Mouse (Mus musculus) heart, embryonic 15.5 days (tissue): ENCODE measurements around the gene Mia2. TPM values are rescaled to one million over a fixed set of nuclear protein-coding genes. Genes with fewer than 3 reads are reported as not detected.
A peak's percentile ranks its signal among the peaks of the same experiment; 100 is the strongest.

Source experiments
- ATAC-seq: fragments of 200-750 bp; cut with Nextera tagmentation; replicated peaks from 2 replicates; pipeline ENCODE4 v1.8.0; 2017; ENCODE audit warnings: low read depth, moderate TSS enrichment; ENCODE audit not compliant: insufficient number of reproducible peaks, insufficient read depth, low FRiP score
- H3K27ac ChIP-seq: fragments of 300-500 bp; sonication (generic); 2 replicates; pipeline ENCODE4 v1.5.1; 2015; ENCODE audit warnings: mild to moderate bottlenecking, inconsistent platforms
- H3K27me3 ChIP-seq: fragments of 300-500 bp; sonication (generic); 2 replicates; pipeline ENCODE4 v1.6.1; 2015; ENCODE audit warnings: inconsistent platforms
- H3K36me3 ChIP-seq: fragments of 300-500 bp; sonication (generic); 2 replicates; pipeline ENCODE4 v1.6.1; 2015; ENCODE audit warnings: mild to moderate bottlenecking, inconsistent platforms
- H3K4me1 ChIP-seq: fragments of 300-500 bp; sonication (generic); replicated peaks from 2 replicates; pipeline ENCODE4 v1.6.1; 2015; ENCODE audit warnings: inconsistent platforms
- H3K4me2 ChIP-seq: fragments of 300-500 bp; sonication (generic); 2 replicates; pipeline ENCODE4 v1.6.1; 2015; ENCODE audit warnings: inconsistent platforms, mild to moderate bottlenecking, moderate library complexity
- H3K4me3 ChIP-seq: fragments of 300-500 bp; sonication (generic); 2 replicates; pipeline ENCODE4 v1.5.1; 2015; ENCODE audit warnings: mild to moderate bottlenecking, inconsistent platforms
- H3K9ac ChIP-seq: fragments of 300-500 bp; sonication (generic); 2 replicates; pipeline ENCODE4 v1.6.1; 2015; ENCODE audit warnings: mild to moderate bottlenecking, inconsistent platforms
- H3K9me3 ChIP-seq: fragments of 300-500 bp; sonication (generic); replicated peaks from 2 replicates; pipeline ENCODE4 v1.6.1; 2016; ENCODE audit warnings: inconsistent platforms
- WGBS: fragments of 180-500 bp; shearing (Covaris S2); methylation state at CpG from one replicate; pipeline ENCODE4 v1.1.7; 2015; ENCODE audit warnings: mixed read lengths; 5-methylcytosine and 5-hydroxymethylcytosine counted together
- polyA plus RNA-seq: library from polyadenylated mRNA; unstranded; fragments of >200 nt; fragmentation: Nextera tagmentation; extraction: Ambion mirVana; gene quantifications from 2 replicates; pipeline ENCODE4 v1.2.1, GENCODE M21; 2015

The Mia2 gene
- polyA plus RNA-seq, 1 experiment from 2014 or later: 39.6 TPM

- Histone ChIP-seq H3K4me3 (peak overlapping the region; percentile 99), H3K4me1 (peaks cover 22% of the 10 kb centered on the region), H3K4me2 (peak overlapping the region; percentile 79; the same call in 1 of the 2 replicates), H3K27me3 (no peaks in the 10 kb centered on the region), H3K9me3 (no peaks in the 10 kb centered on the region), H3K9ac (no peak overlapping the region), H3K36me3 (peaks cover 3% of the 10 kb centered on the region; the same call in 1 of the 2 replicates), H3K27ac (no peak overlapping the region)
- ATAC-seq: no peak
- 79% methylated on average over 7 of the region's 7 CpGs for WGBS
These were observed 37.3 kb downstream of the Mia2 start for GRCm38 (mm10) chr12:59132940-59133339.

- H3K27ac ChIP-seq: no peak overlapping the region
- H3K9me3 ChIP-seq: no peaks in the 10 kb centered on the region
- H3K4me3 ChIP-seq: peak overlapping the region; percentile 99; the same call in 1 of the 2 replicates
- H3K4me1 ChIP-seq: peaks cover 22% of the 10 kb centered on the region
- no peaks in the 10 kb centered on the region for H3K27me3 ChIP-seq
- 81% methylated on average over 10 of the region's 10 CpGs for WGBS
- peak overlapping the region; percentile 79; the same call in 1 of the 2 replicates for H3K4me2 ChIP-seq
- peaks cover 6% of the 10 kb centered on the region; the same call in 1 of the 2 replicates for H3K36me3 ChIP-seq
- H3K9ac ChIP-seq: no peak overlapping the region
- ATAC-seq: no peak
These were observed 37.9 kb downstream of the Mia2 start for GRCm38 (mm10) chr12:59133437-59133999.

- Histone ChIP-seq H3K4me1 (peaks cover 22% of the 10 kb centered on the region), H3K27ac (no peak overlapping the region), H3K9ac (no peak overlapping the region), H3K36me3 (peaks cover 20% of the 10 kb centered on the region), H3K27me3 (no peaks in the 10 kb centered on the region), H3K4me2 (no peak overlapping the region), H3K4me3 (no peak overlapping the region), H3K9me3 (no peaks in the 10 kb centered on the region)
- WGBS: 87% methylated on average over 4 of the region's 4 CpGs
- no peak for ATAC-seq
These were observed 39.5 kb downstream of the Mia2 start for GRCm38 (mm10) chr12:59135096-59135495.

- WGBS: 73% methylated on average over 13 of the region's 13 CpGs
- ATAC-seq: no peak
These were observed 40.1 kb downstream of the Mia2 start for GRCm38 (mm10) chr12:59135533-59136300.

GRCm38 (mm10) chr12:59137031-59137430 is 41.4 kb downstream of the Mia2 start:
- no peak overlapping the region for H3K27ac ChIP-seq
- H3K36me3 ChIP-seq: peaks cover 31% of the 10 kb centered on the region
- no peaks in the 10 kb centered on the region for H3K9me3 ChIP-seq
- ATAC-seq: no peak
- H3K4me2 ChIP-seq: no peak overlapping the region
- H3K27me3 ChIP-seq: no peaks in the 10 kb centered on the region
- H3K9ac ChIP-seq: no peak overlapping the region
- WGBS: 89% methylated on average over 6 of the region's 6 CpGs
- H3K4me3 ChIP-seq: no peak overlapping the region
- H3K4me1 ChIP-seq: peaks cover 20% of the 10 kb centered on the region

More at GRCm38 (mm10) chr12:59135533-59136300, 40.1 kb downstream of the Mia2 start:
- H3K4me3 ChIP-seq: no peak overlapping the region
- peaks cover 20% of the 10 kb centered on the region for H3K4me1 ChIP-seq
- H3K9ac ChIP-seq: no peak overlapping the region
- H3K9me3 ChIP-seq: no peaks in the 10 kb centered on the region
- peaks cover 23% of the 10 kb centered on the region for H3K36me3 ChIP-seq
- H3K27ac ChIP-seq: no peak overlapping the region
- H3K27me3 ChIP-seq: no peaks in the 10 kb centered on the region
- H3K4me2 ChIP-seq: no peak overlapping the region

GRCm38 (mm10) chr12:59139372-59139771 is 43.8 kb downstream of the Mia2 start:
- Histone ChIP-seq H3K36me3 (peaks cover 46% of the 10 kb centered on the region), H3K4me3 (no peak overlapping the region), H3K4me1 (0 out of 2 replicates have a peak, but pooled peaks cover 5% of the 10 kb centered on the region), H3K9me3 (no peaks in the 10 kb centered on the region), H3K27me3 (no peaks in the 10 kb centered on the region), H3K27ac (no peak overlapping the region), H3K4me2 (no peak overlapping the region), H3K9ac (no peak overlapping the region)
- no peak for ATAC-seq
- WGBS: 79% methylated on average over 2 of the region's 2 CpGs

GRCm38 (mm10) chr12:59145130-59145529 is 49.5 kb downstream of the Mia2 start:
- Histone ChIP-seq H3K9ac (no peak overlapping the region), H3K27ac (no peak overlapping the region), H3K36me3 (peaks cover 73% of the 10 kb centered on the region), H3K9me3 (no peaks in the 10 kb centered on the region), H3K4me3 (no peak overlapping the region), H3K4me2 (no peak overlapping the region), H3K27me3 (no peaks in the 10 kb centered on the region), H3K4me1 (no peaks in the 10 kb centered on the region)
- no peak for ATAC-seq

GRCm38 (mm10) chr12:59149691-59150090 is 54.1 kb downstream of the Mia2 start:
- H3K4me2 ChIP-seq: no peak overlapping the region
- no peaks in the 10 kb centered on the region for H3K9me3 ChIP-seq
- H3K9ac ChIP-seq: no peak overlapping the region
- H3K27me3 ChIP-seq: no peaks in the 10 kb centered on the region
- H3K27ac ChIP-seq: no peak overlapping the region
- no peaks in the 10 kb centered on the region for H3K4me1 ChIP-seq
- no peak for ATAC-seq
- 92% methylated on average over 4 of the region's 4 CpGs for WGBS
- H3K4me3 ChIP-seq: no peak overlapping the region
- H3K36me3 ChIP-seq: peaks cover 80% of the 10 kb centered on the region

GRCm38 (mm10) chr12:59161091-59161490 is 65.5 kb downstream of the Mia2 start:
- no peak overlapping the region for H3K27ac ChIP-seq
- H3K9ac ChIP-seq: no peak overlapping the region
- peaks cover 75% of the 10 kb centered on the region for H3K36me3 ChIP-seq
- no peak overlapping the region for H3K4me3 ChIP-seq
- H3K4me2 ChIP-seq: no peak overlapping the region
- H3K9me3 ChIP-seq: no peaks in the 10 kb centered on the region
- no peaks in the 10 kb centered on the region for H3K27me3 ChIP-seq
- no peak for ATAC-seq
- 66% methylated on average over 2 of the region's 2 CpGs for WGBS
- no peaks in the 10 kb centered on the region for H3K4me1 ChIP-seq

GRCm38 (mm10) chr12:59162797-59163196 is 67.2 kb downstream of the Mia2 start:
- ATAC-seq: no peak
- Histone ChIP-seq H3K36me3 (peaks cover 66% of the 10 kb centered on the region), H3K4me2 (no peak overlapping the region), H3K27me3 (no peaks in the 10 kb centered on the region), H3K9me3 (no peaks in the 10 kb centered on the region), H3K4me1 (no peaks in the 10 kb centered on the region), H3K4me3 (no peak overlapping the region), H3K27ac (no peak overlapping the region), H3K9ac (no peak overlapping the region)
- 92% methylated on average over 2 of the region's 2 CpGs for WGBS

- Histone ChIP-seq H3K27ac (no peak overlapping the region), H3K4me1 (no peaks in the 10 kb centered on the region), H3K27me3 (no peaks in the 10 kb centered on the region), H3K9me3 (no peaks in the 10 kb centered on the region), H3K4me3 (no peak overlapping the region), H3K36me3 (peaks cover 64% of the 10 kb centered on the region), H3K9ac (no peak overlapping the region), H3K4me2 (no peak overlapping the region)
- 67% methylated on average over 6 of the region's 6 CpGs for WGBS
- no peak for ATAC-seq
These were observed 68.9 kb downstream of the Mia2 start for GRCm38 (mm10) chr12:59164522-59164921.

GRCm38 (mm10) chr12:59166557-59166956 is 71.0 kb downstream of the Mia2 start:
- no peaks in the 10 kb centered on the region for H3K9me3 ChIP-seq
- H3K9ac ChIP-seq: no peak overlapping the region
- H3K27me3 ChIP-seq: no peaks in the 10 kb centered on the region
- H3K36me3 ChIP-seq: peaks cover 64% of the 10 kb centered on the region
- H3K4me2 ChIP-seq: no peak overlapping the region
- WGBS: 95% methylated on average over 4 of the region's 4 CpGs
- H3K4me1 ChIP-seq: no peaks in the 10 kb centered on the region
- H3K4me3 ChIP-seq: no peak overlapping the region
- ATAC-seq: no peak
- H3K27ac ChIP-seq: no peak overlapping the region
